In the genomic region with DNA sequence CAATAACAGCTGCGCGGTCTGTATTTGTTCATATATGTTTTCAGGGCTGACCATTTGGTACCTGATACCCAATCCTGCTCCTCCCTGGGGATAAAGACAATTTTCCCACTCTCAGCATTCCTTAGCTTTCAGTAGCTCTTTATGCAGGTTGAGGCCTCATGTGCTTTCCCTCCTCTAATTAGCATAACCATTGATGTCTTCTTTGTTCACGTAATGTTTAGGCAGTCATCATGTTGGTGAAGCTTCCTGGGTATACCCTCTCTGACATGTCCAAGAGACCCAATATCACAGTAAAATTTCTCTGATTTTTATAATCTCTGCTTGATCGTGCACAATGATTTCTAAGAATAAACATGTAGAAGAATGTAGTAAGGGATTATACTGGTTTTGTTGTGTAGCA, we compare ENCODE assay signal across 27 mouse cellular contexts.
A peak's percentile ranks its signal among the peaks of the same experiment; 100 is the strongest.
DNase-seq lines count a peak whose midpoint lies in the region; ATAC-seq lines count a peak whose summit lies in the region.
"Had no signal": no experiment of that assay in that cellular context is flagged by ENCODE, and none has a peak within 500 bp of the region (broad histone marks: within the 10 kb centered on the region; RNA-seq: fewer than 3 reads in every experiment).

No protein-coding gene starts in this region.

- no peak overlapping the region for H3K4me2 ChIP-seq in forebrain, embryonic 12.5 days
- no peak overlapping the region for H3K4me2 ChIP-seq in forebrain, embryonic 15.5 days (replicated peaks)
- no peak overlapping the region for H3K4me2 ChIP-seq in midbrain, embryonic 12.5 days (replicated peaks)
- H3K4me2 ChIP-seq: embryonic facial prominence, embryonic 13.5 days; heart, embryonic 13.5 days; hindbrain, embryonic 13.5 days; intestine, embryonic 15.5 days had no signal

- H3K4me3 ChIP-seq in forebrain, embryonic 12.5 days (replicated peaks), result no peak overlapping the region
- no peak overlapping the region for H3K4me3 ChIP-seq in forebrain, embryonic 15.5 days
- H3K4me3 ChIP-seq in midbrain, embryonic 12.5 days, result no peak overlapping the region
- no peak overlapping the region for H3K4me3 ChIP-seq in midbrain, embryonic 10.5 days
- H3K4me3 ChIP-seq: embryonic facial prominence, embryonic 10.5 days; embryonic facial prominence, embryonic 13.5 days; erythroblast, embryonic 14.5 days; heart, adult 2 months; heart, embryonic 10.5 days; heart, embryonic 13.5 days; hindbrain, embryonic 13.5 days; intestine, embryonic 15.5 days had no signal

- DNase-seq in embryo, embryonic 10 days (ENCODE audit: low spot score), result peak; percentile 5
- DNase-seq in embryo, embryonic 9.5 days (ENCODE audit: extremely low spot score), result no peak
- no peak for DNase-seq in midbrain, embryonic 10.5 days (ENCODE audit: low spot score)
- peak; percentile 4 for DNase-seq in mesoderm, embryonic 11.5 days (ENCODE audit: low read depth, low spot score)
- no peak for DNase-seq in spleen, postnatal 4 days (ENCODE audit: low spot score in 2 of 2)
- DNase-seq: adrenal gland, adult 2 months; adrenal gland, postnatal 14 days; cerebellum, adult 11 months; cerebellum, adult 2 months; cerebellum, adult 9-11 months; cerebellum, postnatal 25 days; gastrocnemius, postnatal 25 days; heart, adult 2 months; heart, postnatal 14 days; heart, postnatal 4 days; kidney, adult 11 months had no signal

- peak; percentile 62; the same call in 1 of the 2 replicates for ATAC-seq in forebrain, embryonic 12.5 days (ENCODE audit: low FRiP score)
- no peak for ATAC-seq in forebrain, embryonic 15.5 days (replicated peaks)
- ATAC-seq in midbrain, embryonic 12.5 days (ENCODE audit: low FRiP score, low read depth), result peak; percentile 52
- ATAC-seq: hindbrain, embryonic 16.5 days; intestine, embryonic 15.5 days had no signal

- H3K27ac ChIP-seq in forebrain, embryonic 12.5 days, result no peak overlapping the region
- H3K27ac ChIP-seq in forebrain, embryonic 15.5 days (replicated peaks), result no peak overlapping the region
- H3K27ac ChIP-seq in midbrain, embryonic 12.5 days (replicated peaks), result no peak overlapping the region
- no peak overlapping the region for H3K27ac ChIP-seq in midbrain, embryonic 10.5 days (replicated peaks)
- H3K27ac ChIP-seq: embryonic facial prominence, embryonic 10.5 days; embryonic facial prominence, embryonic 13.5 days; heart, adult 2 months; heart, embryonic 10.5 days; heart, embryonic 13.5 days; hindbrain, embryonic 13.5 days; intestine, embryonic 15.5 days had no signal

- WGBS in forebrain, embryonic 12.5 days, result 63% methylated on average over 4 of the region's 4 CpGs
- 62% methylated on average over 4 of the region's 4 CpGs for WGBS in forebrain, embryonic 15.5 days
- WGBS in midbrain, embryonic 12.5 days, result 68% methylated on average over 4 of the region's 4 CpGs
- 69% methylated on average over 4 of the region's 4 CpGs for WGBS in midbrain, embryonic 10.5 days

- H3K36me3 ChIP-seq in forebrain, embryonic 12.5 days (replicated peaks), result no peaks in the 10 kb centered on the region
- H3K36me3 ChIP-seq in forebrain, embryonic 15.5 days, result no peaks in the 10 kb centered on the region
- no peaks in the 10 kb centered on the region for H3K36me3 ChIP-seq in midbrain, embryonic 12.5 days
- H3K36me3 ChIP-seq in midbrain, embryonic 10.5 days, result no peaks in the 10 kb centered on the region
- H3K36me3 ChIP-seq: embryonic facial prominence, embryonic 10.5 days; embryonic facial prominence, embryonic 13.5 days; heart, embryonic 10.5 days; heart, embryonic 13.5 days; hindbrain, embryonic 13.5 days; intestine, embryonic 15.5 days had no signal

- H3K9me3 ChIP-seq in forebrain, embryonic 12.5 days, result no peaks in the 10 kb centered on the region
- H3K9me3 ChIP-seq in forebrain, embryonic 15.5 days, result no peaks in the 10 kb centered on the region
- no peaks in the 10 kb centered on the region for H3K9me3 ChIP-seq in midbrain, embryonic 12.5 days
- H3K9me3 ChIP-seq in midbrain, embryonic 10.5 days (replicated peaks), result no peaks in the 10 kb centered on the region
- H3K9me3 ChIP-seq: embryonic facial prominence, embryonic 10.5 days; embryonic facial prominence, embryonic 13.5 days; heart, embryonic 10.5 days; heart, embryonic 13.5 days; hindbrain, embryonic 13.5 days; intestine, embryonic 15.5 days had no signal

- H3K9ac ChIP-seq in forebrain, embryonic 12.5 days, result no peak overlapping the region
- H3K9ac ChIP-seq in forebrain, embryonic 15.5 days (replicated peaks), result no peak overlapping the region
- H3K9ac ChIP-seq in midbrain, embryonic 12.5 days (replicated peaks), result no peak overlapping the region
- H3K9ac ChIP-seq: embryonic facial prominence, embryonic 13.5 days; heart, embryonic 13.5 days; hindbrain, embryonic 13.5 days; intestine, embryonic 15.5 days had no signal

- H3K4me1 ChIP-seq in forebrain, embryonic 12.5 days, result peaks cover 3% of the 10 kb centered on the region
- peaks cover 5% of the 10 kb centered on the region; the same call in 1 of the 2 replicates for H3K4me1 ChIP-seq in forebrain, embryonic 15.5 days
- H3K4me1 ChIP-seq in midbrain, embryonic 12.5 days, result 0 out of 2 replicates have a peak, but pooled peaks cover 2% of the 10 kb centered on the region
- peaks cover 8% of the 10 kb centered on the region; the same call in 1 of the 2 replicates for H3K4me1 ChIP-seq in midbrain, embryonic 10.5 days
- H3K4me1 ChIP-seq: embryonic facial prominence, embryonic 10.5 days; embryonic facial prominence, embryonic 13.5 days; heart, embryonic 10.5 days; heart, embryonic 13.5 days; hindbrain, embryonic 13.5 days; intestine, embryonic 15.5 days had no signal

- H3K27me3 ChIP-seq in forebrain, embryonic 12.5 days, result no peaks in the 10 kb centered on the region
- H3K27me3 ChIP-seq in forebrain, embryonic 15.5 days, result no peaks in the 10 kb centered on the region
- H3K27me3 ChIP-seq in midbrain, embryonic 12.5 days, result no peaks in the 10 kb centered on the region
- no peaks in the 10 kb centered on the region for H3K27me3 ChIP-seq in midbrain, embryonic 10.5 days (ENCODE audit: low read depth, poor library complexity, severe bottlenecking)
- H3K27me3 ChIP-seq: embryonic facial prominence, embryonic 13.5 days; heart, embryonic 13.5 days; hindbrain, embryonic 13.5 days; intestine, embryonic 15.5 days had no signal

Comparison
In these comparisons a context has a peak if more than half of its experiments do, and no peak if none do; other contexts are left out.
1. DNase-seq: peak in embryo, embryonic 10 days (single experiment) and mesoderm, embryonic 11.5 days (single experiment); none in embryo, embryonic 9.5 days (single experiment), midbrain, embryonic 10.5 days (single experiment) and spleen, postnatal 4 days (0 of 2).